Mouse (Mus musculus): ENCODE data around the gene Litaf.

DNA sequence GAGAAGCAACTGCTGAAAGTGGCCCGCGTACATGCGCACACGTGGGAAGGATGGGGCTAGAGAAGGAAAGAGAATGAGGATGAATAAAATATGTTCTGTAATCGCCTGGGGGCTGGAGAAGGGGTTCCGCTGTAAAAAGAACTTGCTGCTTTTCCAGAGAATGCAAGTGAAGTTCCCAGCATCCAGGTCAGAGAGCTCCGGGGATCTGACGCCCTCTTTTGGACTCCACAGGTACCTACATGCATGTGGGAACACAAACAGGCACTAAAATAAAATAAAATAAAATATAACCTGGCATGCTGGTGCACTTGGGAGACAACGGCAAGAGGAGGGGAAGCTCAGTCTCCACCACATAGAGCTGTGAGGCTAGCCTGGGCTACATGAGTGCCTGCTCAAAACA lies 67.7 kb downstream of the Litaf start:
- TF ChIP-seq CTCF (IDR thresholded peaks at IDR 0.05 in 2 of 3, conservative IDR thresholded peaks at IDR 0.05 in 1 of 3; ENCODE audit: control insufficient read depth in 1 of 3, insufficient read depth in 1 of 3, low read depth in 2 of 3, low read length in 3 of 3, poor library complexity in 1 of 3, severe bottlenecking in 1 of 3) (0 out of 6 replicates have a peak, but pooled peaks of 1 of the 3 experiments have one; percentile 12), ZC3H11A (IDR thresholded peaks at IDR 0.05; ENCODE audit: low read depth, low read length) (no peak), MEF2A (IDR thresholded peaks at IDR 0.05; ENCODE audit: extremely low read depth, insufficient replicate concordance, low read depth, low read length, poor library complexity, severe bottlenecking) (no peak), KAT2A (conservative IDR thresholded peaks at IDR 0.05; ENCODE audit: low read depth, low read length) (no peak), EP300 (IDR thresholded peaks at IDR 0.05; ENCODE audit: low read depth in 1 of 2, low read length in 2 of 2) (no peak), HCFC1 (IDR thresholded peaks at IDR 0.05; ENCODE audit: low read depth, low read length) (no peak), ZKSCAN1 (IDR thresholded peaks at IDR 0.05; ENCODE audit: low read depth, low read length) (no peak), BHLHE40 (IDR thresholded peaks at IDR 0.05; ENCODE audit: borderline replicate concordance, low read depth, low read length) (no peak), SMC3 (IDR thresholded peaks at IDR 0.05; ENCODE audit: low read depth, low read length) (no peak), NELFE (IDR thresholded peaks at IDR 0.05; ENCODE audit: low read depth, low read length) (no peak), ELF1 (IDR thresholded peaks at IDR 0.05; ENCODE audit: low read depth, low read length) (no peak), GABPA (IDR thresholded peaks at IDR 0.05; ENCODE audit: low read depth, low read length) (no peak), USF1 (IDR thresholded peaks at IDR 0.05; ENCODE audit: low read depth, low read length) (no peak), GATA1 (IDR thresholded peaks at IDR 0.05; ENCODE audit: low read depth, low read length) (no peak)

All from MEL (cell line).